Mouse (Mus musculus) liver, embryonic 12.5 days (tissue): Measurements from ENCODE around the gene Lamb3. TPM values are rescaled to one million over a fixed set of nuclear protein-coding genes. Genes with fewer than 3 reads are reported as not detected.

Experiments used
- ATAC-seq: fragments of 200-750 bp; cut with Nextera tagmentation; 2 replicates; pipeline ENCODE4 v1.8.0; 2017; ENCODE audit warnings: moderate number of reproducible peaks, mild to moderate bottlenecking, moderate library complexity
- H3K27ac ChIP-seq: fragments of 300-500 bp; sonication (generic); 2 replicates; pipeline ENCODE4 v1.5.1; 2016; ENCODE audit warnings: mild to moderate bottlenecking
- H3K27me3 ChIP-seq: fragments of 300-500 bp; sonication (generic); replicated peaks from 2 replicates; pipeline ENCODE4 v1.6.1; 2016; ENCODE audit warnings: mild to moderate bottlenecking, moderate library complexity
- H3K36me3 ChIP-seq: fragments of 300-500 bp; sonication (generic); 2 replicates; pipeline ENCODE4 v1.6.1; 2016; ENCODE audit warnings: mild to moderate bottlenecking, moderate library complexity
- H3K4me1 ChIP-seq: fragments of 300-500 bp; sonication (generic); 2 replicates; pipeline ENCODE4 v1.6.1; 2016
- H3K4me2 ChIP-seq: fragments of 300-500 bp; sonication (generic); 2 replicates; pipeline ENCODE4 v1.6.1; 2016; ENCODE audit warnings: mild to moderate bottlenecking, moderate library complexity
- H3K4me3 ChIP-seq: fragments of 300-500 bp; sonication (generic); 2 replicates; pipeline ENCODE4 v1.5.1; 2016; ENCODE audit warnings: mild to moderate bottlenecking, moderate library complexity
- H3K9ac ChIP-seq: fragments of 300-500 bp; sonication (generic); 2 replicates; pipeline ENCODE4 v1.6.1; 2016; ENCODE audit warnings: mild to moderate bottlenecking, moderate library complexity
- H3K9me3 ChIP-seq: fragments of 300-500 bp; sonication (generic); replicated peaks from 2 replicates; pipeline ENCODE4 v1.6.1; 2016; ENCODE audit warnings: mild to moderate bottlenecking, moderate library complexity
- WGBS: fragments of 180-500 bp; shearing (Covaris S2); methylation state at CpG from one replicate; pipeline ENCODE4 v1.1.7; 2016; ENCODE audit not compliant: insufficient replicate concordance; 5-methylcytosine and 5-hydroxymethylcytosine counted together
- polyA plus RNA-seq: library from polyadenylated mRNA; unstranded; fragments of >200 nt; fragmentation: Nextera tagmentation; extraction: Ambion mirVana; gene quantifications from 2 replicates; pipeline ENCODE4 v1.2.1, GENCODE M21; 2016

Gene Lamb3
- polyA plus RNA-seq, 1 experiment from 2014 or later: 0.04 TPM

GRCm38 (mm10) chr1:193368055-193368454 is 160.6 kb downstream of the Lamb3 start:
- no peak overlapping the region for H3K4me2 ChIP-seq
- 52% methylated on average over 10 of the region's 10 CpGs for WGBS

GRCm38 (mm10) chr1:193369091-193369490 is 161.6 kb downstream of the Lamb3 start:
- no peaks in the 10 kb centered on the region for H3K36me3 ChIP-seq
- H3K27me3 ChIP-seq: 0 out of 2 replicates have a peak, but pooled peaks cover 13% of the 10 kb centered on the region
- no peak overlapping the region for H3K4me2 ChIP-seq
- WGBS: 63% methylated on average over 8 of the region's 8 CpGs
- no peak overlapping the region for H3K9ac ChIP-seq
- no peak overlapping the region for H3K4me3 ChIP-seq
- no peak overlapping the region for H3K27ac ChIP-seq
- no peak for ATAC-seq
- H3K4me1 ChIP-seq: no peaks in the 10 kb centered on the region
- H3K9me3 ChIP-seq: no peaks in the 10 kb centered on the region

More at GRCm38 (mm10) chr1:193368055-193368454, 160.6 kb downstream of the Lamb3 start:
- no peak for ATAC-seq
- Histone ChIP-seq H3K4me3 (no peak overlapping the region), H3K4me1 (no peaks in the 10 kb centered on the region), H3K36me3 (no peaks in the 10 kb centered on the region), H3K27ac (no peak overlapping the region), H3K27me3 (0 out of 2 replicates have a peak, but pooled peaks cover 13% of the 10 kb centered on the region), H3K9me3 (no peaks in the 10 kb centered on the region), H3K9ac (no peak overlapping the region)

- no peak for ATAC-seq
- peak within 1 kb of the TSS; percentile 32 for H3K4me2 ChIP-seq
- H3K4me3 ChIP-seq: peak within 1 kb of the TSS; percentile 20; the same call in 1 of the 2 replicates
- H3K27me3 ChIP-seq: 0 out of 2 replicates have a peak, but pooled peaks cover 10% of the 10 kb centered on the region
- no peak within 1 kb of the TSS for H3K27ac ChIP-seq
- WGBS: 13% methylated on average over 2 of the region's 2 CpGs
- no peak within 1 kb of the TSS for H3K9ac ChIP-seq
- H3K4me1 ChIP-seq: no peaks in the 10 kb centered on the region
- no peaks in the 10 kb centered on the region for H3K9me3 ChIP-seq
- no peaks in the 10 kb centered on the region for H3K36me3 ChIP-seq
Observed at GRCm38 (mm10) chr1:193370096-193370495, 162.6 kb downstream of the Lamb3 start, which contains the start of gene Camk1g. Gene Camk1g, minus strand, starts transcription at chr1:193370298.

- no peaks in the 10 kb centered on the region for H3K27me3 ChIP-seq
Observed at GRCm38 (mm10) chr1:193373906-193374413, 166.5 kb downstream of the Lamb3 start.

GRCm38 (mm10) chr1:193376478-193377134 is 169.1 kb downstream of the Lamb3 start:
- H3K9ac ChIP-seq: no peak overlapping the region
- no peak overlapping the region for H3K4me2 ChIP-seq
- H3K36me3 ChIP-seq: no peaks in the 10 kb centered on the region
- WGBS: 30% methylated on average over 4 of the region's 4 CpGs
- ATAC-seq: no peak
- no peaks in the 10 kb centered on the region for H3K4me1 ChIP-seq
- no peak overlapping the region for H3K4me3 ChIP-seq
- H3K27ac ChIP-seq: no peak overlapping the region
- H3K27me3 ChIP-seq: peaks cover 10% of the 10 kb centered on the region; the same call in 1 of the 2 replicates
- H3K9me3 ChIP-seq: no peaks in the 10 kb centered on the region

More at GRCm38 (mm10) chr1:193373906-193374413, 166.5 kb downstream of the Lamb3 start:
- H3K9ac ChIP-seq: no peak overlapping the region
- H3K4me1 ChIP-seq: no peaks in the 10 kb centered on the region
- H3K9me3 ChIP-seq: no peaks in the 10 kb centered on the region
- no peak overlapping the region for H3K4me2 ChIP-seq
- H3K4me3 ChIP-seq: no peak overlapping the region
- WGBS: 74% methylated on average over 6 of the region's 6 CpGs
- no peak overlapping the region for H3K27ac ChIP-seq
- no peaks in the 10 kb centered on the region for H3K36me3 ChIP-seq
- no peak for ATAC-seq

DNA sequence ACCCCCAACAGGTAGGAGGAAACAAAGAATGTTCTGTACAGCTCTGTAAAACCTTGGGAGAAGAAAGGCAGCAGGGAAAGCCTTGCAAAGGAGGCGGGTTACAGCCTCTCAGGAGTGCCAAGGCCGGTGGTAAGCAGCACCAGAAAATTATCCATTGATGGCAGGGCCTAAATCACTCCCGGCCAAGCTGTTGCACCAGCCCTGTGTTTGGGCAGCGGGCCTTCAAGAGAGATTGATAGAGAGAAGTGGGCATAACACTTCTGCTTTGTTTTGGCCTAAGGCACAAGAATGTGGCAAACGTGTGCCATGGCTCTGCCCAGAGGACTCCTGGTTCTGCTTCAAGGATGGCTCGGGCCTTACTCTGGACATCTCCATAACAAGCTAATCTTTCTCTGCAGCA is 172.1 kb downstream of the Lamb3 start:
- H3K4me2 ChIP-seq: no peak overlapping the region
- no peaks in the 10 kb centered on the region for H3K36me3 ChIP-seq
- H3K27me3 ChIP-seq: peaks cover 15% of the 10 kb centered on the region; the same call in 1 of the 2 replicates
- H3K9me3 ChIP-seq: no peaks in the 10 kb centered on the region
- ATAC-seq: no peak
- peaks cover 7% of the 10 kb centered on the region for H3K4me1 ChIP-seq
- 52% methylated on average over 6 of the region's 6 CpGs for WGBS
- no peak overlapping the region for H3K4me3 ChIP-seq
- no peak overlapping the region for H3K27ac ChIP-seq
- H3K9ac ChIP-seq: no peak overlapping the region

DNA sequence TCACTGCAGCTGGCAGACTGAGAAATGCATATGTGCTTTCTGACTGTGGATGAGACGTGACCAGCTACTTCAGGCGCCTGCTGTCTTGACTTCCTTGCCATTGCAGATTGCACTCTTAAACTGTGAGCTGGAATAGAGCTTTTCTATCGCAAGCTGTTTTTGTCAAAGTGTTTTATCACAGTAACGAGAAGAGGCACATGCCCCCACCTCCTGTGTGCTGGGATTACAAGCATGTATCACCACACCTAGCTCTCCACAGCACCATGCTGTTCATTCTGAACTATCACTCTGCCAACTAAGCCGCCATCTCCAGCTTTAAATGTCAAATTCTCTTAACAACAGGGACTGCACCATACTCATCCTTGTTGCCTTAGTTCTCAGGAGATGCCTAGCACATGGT is 173.4 kb downstream of the Lamb3 start:
- H3K27me3 ChIP-seq: peaks cover 15% of the 10 kb centered on the region; the same call in 1 of the 2 replicates
- H3K36me3 ChIP-seq: no peaks in the 10 kb centered on the region
- 59% methylated on average over 5 of the region's 5 CpGs for WGBS
- H3K27ac ChIP-seq: no peak overlapping the region
- H3K4me1 ChIP-seq: peaks cover 7% of the 10 kb centered on the region
- ATAC-seq: no peak
- no peak overlapping the region for H3K4me3 ChIP-seq
- H3K9me3 ChIP-seq: no peaks in the 10 kb centered on the region
- no peak overlapping the region for H3K9ac ChIP-seq
- no peak overlapping the region for H3K4me2 ChIP-seq

DNA sequence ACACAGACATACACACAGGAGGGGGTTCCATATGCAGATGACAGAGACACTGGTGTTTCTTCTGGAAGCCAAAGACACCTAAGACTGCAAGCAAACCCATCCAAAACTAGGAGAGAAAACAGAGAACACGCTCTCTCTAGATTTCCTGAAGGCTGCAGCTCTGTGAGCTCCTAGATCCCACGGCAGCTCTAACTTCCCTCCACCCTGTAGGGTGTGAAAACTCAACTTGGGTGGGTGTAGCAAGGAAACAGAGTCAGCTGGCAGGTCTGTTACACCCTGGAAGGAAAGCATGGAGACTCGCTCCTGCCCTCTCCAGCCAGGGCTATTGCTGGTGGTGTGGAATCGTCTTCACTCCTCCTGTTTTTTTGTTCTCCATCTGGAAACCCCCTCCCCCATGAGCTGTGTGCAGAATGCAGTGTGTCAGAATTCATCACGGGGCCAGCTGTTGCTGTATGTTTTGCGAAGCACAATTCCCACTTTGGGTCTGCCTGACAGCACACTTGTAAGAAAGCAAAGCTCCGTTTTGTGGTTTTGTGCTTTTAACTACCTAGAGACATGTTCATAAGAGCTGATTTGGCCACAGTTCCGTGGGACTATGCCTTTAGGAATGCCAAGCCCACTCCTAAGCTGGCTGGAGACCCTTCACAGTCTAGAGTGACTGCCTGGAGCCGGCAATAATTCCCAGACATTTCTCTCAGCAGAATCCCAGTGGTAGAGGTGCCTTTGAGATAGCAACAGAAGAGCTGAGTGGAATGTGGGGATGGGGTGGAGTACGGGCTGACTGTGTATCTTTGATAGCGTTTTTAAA is 174.3 kb downstream of the Lamb3 start:
- WGBS: 31% methylated on average over 11 of the region's 11 CpGs
- H3K36me3 ChIP-seq: no peaks in the 10 kb centered on the region
- H3K27me3 ChIP-seq: peaks cover 15% of the 10 kb centered on the region; the same call in 1 of the 2 replicates
- peak overlapping the region; percentile 68 for H3K4me2 ChIP-seq
- ATAC-seq: peak; percentile 25; the same call in 1 of the 2 replicates
- H3K9me3 ChIP-seq: no peaks in the 10 kb centered on the region
- peak overlapping the region; percentile 48; the same call in 1 of the 2 replicates for H3K4me3 ChIP-seq
- no peak overlapping the region for H3K27ac ChIP-seq
- peaks cover 7% of the 10 kb centered on the region for H3K4me1 ChIP-seq
- H3K9ac ChIP-seq: peak overlapping the region; percentile 29; the same call in 1 of the 2 replicates

DNA sequence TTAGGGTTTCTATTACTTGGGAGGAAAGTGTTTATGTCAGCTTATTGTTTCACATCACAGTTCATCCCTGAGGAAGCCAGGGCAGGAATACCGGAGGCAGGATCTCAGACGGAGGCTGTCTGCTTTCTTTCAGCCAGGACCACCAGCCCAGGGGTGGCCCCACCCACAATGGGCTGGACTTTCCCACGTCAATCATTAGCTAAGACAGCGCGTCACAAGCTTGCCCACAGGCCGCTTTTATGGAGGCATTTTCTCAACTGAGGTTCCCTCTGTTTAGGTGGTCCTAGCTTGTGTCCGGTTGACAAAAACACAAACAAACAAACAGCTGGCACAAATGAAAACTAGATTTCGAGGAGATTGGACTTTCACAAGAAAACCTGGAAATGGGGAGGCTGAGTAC is 174.9 kb downstream of the Lamb3 start:
- H3K27ac ChIP-seq: no peak overlapping the region
- H3K4me1 ChIP-seq: peaks cover 7% of the 10 kb centered on the region
- peak overlapping the region; percentile 29; the same call in 1 of the 2 replicates for H3K9ac ChIP-seq
- WGBS: 0% methylated on average over 8 of the region's 8 CpGs
- peak overlapping the region; percentile 48 for H3K4me3 ChIP-seq
- H3K4me2 ChIP-seq: peak overlapping the region; percentile 68
- H3K27me3 ChIP-seq: peaks cover 15% of the 10 kb centered on the region; the same call in 1 of the 2 replicates
- H3K9me3 ChIP-seq: no peaks in the 10 kb centered on the region
- no peaks in the 10 kb centered on the region for H3K36me3 ChIP-seq
- peak; percentile 76 for ATAC-seq

- Histone ChIP-seq H3K9ac (peak overlapping the region; percentile 19; the same call in 1 of the 2 replicates), H3K4me1 (peaks cover 7% of the 10 kb centered on the region), H3K27ac (no peak overlapping the region), H3K4me3 (peak overlapping the region; percentile 48), H3K9me3 (no peaks in the 10 kb centered on the region), H3K4me2 (peak overlapping the region; percentile 68), H3K27me3 (peaks cover 15% of the 10 kb centered on the region; the same call in 1 of the 2 replicates), H3K36me3 (no peaks in the 10 kb centered on the region)
- ATAC-seq: peak; percentile 66
- WGBS: 6% methylated on average over 8 of the region's 8 CpGs
Observed at GRCm38 (mm10) chr1:193382841-193383462, 175.5 kb downstream of the Lamb3 start.

- no peak overlapping the region for H3K27ac ChIP-seq
- no peak overlapping the region for H3K9ac ChIP-seq
- peaks cover 7% of the 10 kb centered on the region for H3K4me1 ChIP-seq
- no peak overlapping the region for H3K4me3 ChIP-seq
- no peak for ATAC-seq
- H3K4me2 ChIP-seq: no peak overlapping the region
- H3K27me3 ChIP-seq: peaks cover 9% of the 10 kb centered on the region; the same call in 1 of the 2 replicates
- 2% methylated on average over 5 of the region's 5 CpGs for WGBS
- H3K9me3 ChIP-seq: no peaks in the 10 kb centered on the region
- H3K36me3 ChIP-seq: no peaks in the 10 kb centered on the region
Observed at GRCm38 (mm10) chr1:193386136-193386535, 178.6 kb downstream of the Lamb3 start.
